Mouse (Mus musculus) lung, postnatal 25 days (tissue): ENCODE results near the gene Olfr767.
"Not testable (repeated sequence)": the region's sequence is repeated elsewhere in the genome, so short reads cannot be mapped to it uniquely, and the experiment has no call there.

Experiments used
- DNase-seq: peaks from one replicate; pipeline ENCODE4 v3.0.0; 2022; ENCODE audit warnings: low spot score

Gene Olfr767

GRCm38 (mm10) chr10:129082810-129083209 lies at the start of gene Olfr767:
Gene Olfr767 (minus strand): TSS chr10:129082910.
- DNase-seq, result not testable (repeated sequence)

DNA sequence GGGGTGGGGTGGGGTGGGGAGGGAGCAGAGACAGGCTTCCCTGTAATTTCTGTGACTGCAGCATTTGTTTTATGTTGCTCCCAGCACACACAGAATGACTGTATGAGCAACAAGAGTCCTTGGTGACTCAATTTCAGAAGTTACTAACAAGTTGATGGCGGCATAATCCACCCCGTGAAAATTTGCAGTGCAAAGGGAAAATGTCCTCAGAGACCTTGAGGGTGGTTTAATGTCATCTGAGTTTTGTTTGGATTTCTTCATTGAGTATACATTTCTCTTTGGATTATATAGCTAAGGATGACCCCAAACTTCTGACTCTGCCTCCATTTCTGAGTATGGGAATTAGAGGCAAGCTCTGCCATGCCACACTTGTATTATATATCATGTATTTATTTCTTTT lies 35.1 kb upstream of the Olfr767 start, which contains the start of gene Olfr769:
Olfr769 (minus strand) TSS at position 101 of the 400 bp plus-strand sequence.
- no peak for DNase-seq

DNA sequence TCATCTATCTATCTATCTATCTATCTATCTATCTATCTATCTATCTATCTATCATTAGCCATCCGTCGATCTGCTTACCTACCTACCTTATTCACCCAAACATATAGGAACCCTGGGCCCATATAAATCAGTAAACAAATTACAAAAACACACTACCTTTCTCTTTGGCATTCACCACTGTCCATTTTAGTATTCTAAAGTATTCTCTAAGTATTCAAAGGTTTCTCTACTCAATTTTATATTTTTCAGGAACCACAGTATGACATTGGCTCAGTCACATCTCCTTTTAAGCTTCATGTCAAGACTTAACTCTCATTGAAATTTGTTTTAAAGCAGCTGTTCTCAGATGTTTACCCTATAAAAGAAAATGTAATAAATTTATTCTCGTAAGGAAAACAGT lies 32.4 kb upstream of the Olfr767 start:
- no peak for DNase-seq

DNA sequence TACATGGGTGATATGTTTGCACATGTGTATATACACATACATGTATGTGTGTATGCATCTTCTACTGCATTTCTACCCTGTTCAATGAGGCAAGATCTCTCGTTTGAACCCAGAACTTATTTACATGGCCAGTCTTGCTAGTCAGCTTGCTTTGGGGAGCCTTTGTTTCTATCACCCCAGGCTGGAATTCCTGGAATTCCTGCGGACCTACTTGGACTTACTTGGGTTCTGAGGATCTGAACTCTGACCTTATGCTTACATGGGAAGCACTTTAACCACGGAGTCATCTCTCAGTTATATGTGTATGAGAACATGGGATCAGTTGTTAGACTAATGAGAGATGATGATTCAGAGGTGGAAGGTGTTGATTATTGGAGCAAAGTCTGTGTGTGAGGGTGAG lies 18.5 kb upstream of the Olfr767 start:
- no peak for DNase-seq

DNA sequence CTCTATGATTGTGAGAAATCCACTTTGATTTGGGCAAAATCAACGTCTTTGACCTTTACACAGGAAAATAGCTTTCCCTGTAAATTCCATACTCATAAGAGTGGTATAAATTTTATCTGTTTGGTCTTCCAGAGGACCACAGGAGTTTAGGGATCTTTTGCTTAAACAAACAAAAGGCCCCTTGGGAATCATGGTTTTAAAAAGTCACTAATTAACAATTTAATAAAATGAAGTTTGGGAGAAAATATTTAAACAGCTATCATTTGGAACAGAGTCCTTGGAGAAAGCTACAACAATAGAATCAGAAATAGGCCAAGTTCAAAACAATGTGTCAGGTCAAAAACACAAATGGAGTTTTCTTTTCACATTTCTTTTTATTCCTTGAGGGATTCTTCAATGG lies 16.6 kb upstream of the Olfr767 start, which contains the start of gene Olfr768:
Olfr768 (minus strand) TSS at position 101 of the 400 bp plus-strand sequence.
- no peak for DNase-seq

GRCm38 (mm10) chr10:129068877-129069276 lies 13.8 kb downstream of the Olfr767 start, which contains the start of gene Olfr766-ps1:
Gene Olfr766-ps1 (minus strand): TSS chr10:129068977.
- no peak for DNase-seq

DNA sequence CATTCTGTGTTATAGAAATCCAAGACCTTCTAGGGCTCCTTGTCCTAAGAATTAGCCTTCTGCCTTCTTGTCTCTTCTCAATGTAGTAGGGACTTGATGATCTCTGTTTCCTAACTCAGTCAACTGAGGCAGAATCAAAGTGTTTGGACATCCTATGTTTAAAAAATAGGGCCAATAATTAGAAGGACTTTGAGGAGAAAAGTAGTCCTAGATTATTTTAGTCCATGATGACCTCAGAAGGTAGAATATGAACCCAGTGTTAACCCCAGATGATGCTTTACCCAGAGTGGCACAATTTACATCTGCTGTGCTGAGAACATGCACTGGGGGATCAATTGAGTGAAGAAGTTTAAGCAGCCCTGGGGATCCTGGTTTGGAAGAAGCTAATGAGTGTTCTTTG lies 32.8 kb downstream of the Olfr767 start, which contains the start of gene Olfr765:
Olfr765 (minus strand) TSS at position 101 of the 400 bp plus-strand sequence.
- not testable (repeated sequence) for DNase-seq

GRCm38 (mm10) chr10:129039796-129040195 lies 42.9 kb downstream of the Olfr767 start, which contains the start of gene Olfr764-ps1:
Gene Olfr764-ps1 (minus strand): TSS chr10:129039896.
- no peak for DNase-seq

DNA sequence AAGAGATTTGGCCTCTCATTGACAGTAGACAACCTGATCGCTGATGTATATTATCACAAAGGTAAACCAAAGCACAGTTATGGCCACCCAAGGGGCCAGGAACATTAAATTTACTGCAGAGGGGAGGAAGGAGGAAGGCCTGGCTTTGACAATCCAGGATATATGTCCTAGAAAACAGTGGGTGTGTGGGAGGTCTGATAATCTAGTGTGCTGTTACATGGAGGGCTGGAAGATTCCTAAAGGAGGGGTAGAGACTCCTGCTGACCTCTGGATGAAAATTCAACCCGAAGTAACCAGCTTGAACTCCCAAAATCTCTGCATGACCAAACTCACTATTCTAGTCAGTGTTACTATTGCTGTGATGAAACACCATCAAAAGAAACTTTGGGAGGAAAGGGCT lies 54.4 kb downstream of the Olfr767 start:
- no peak for DNase-seq

DNA sequence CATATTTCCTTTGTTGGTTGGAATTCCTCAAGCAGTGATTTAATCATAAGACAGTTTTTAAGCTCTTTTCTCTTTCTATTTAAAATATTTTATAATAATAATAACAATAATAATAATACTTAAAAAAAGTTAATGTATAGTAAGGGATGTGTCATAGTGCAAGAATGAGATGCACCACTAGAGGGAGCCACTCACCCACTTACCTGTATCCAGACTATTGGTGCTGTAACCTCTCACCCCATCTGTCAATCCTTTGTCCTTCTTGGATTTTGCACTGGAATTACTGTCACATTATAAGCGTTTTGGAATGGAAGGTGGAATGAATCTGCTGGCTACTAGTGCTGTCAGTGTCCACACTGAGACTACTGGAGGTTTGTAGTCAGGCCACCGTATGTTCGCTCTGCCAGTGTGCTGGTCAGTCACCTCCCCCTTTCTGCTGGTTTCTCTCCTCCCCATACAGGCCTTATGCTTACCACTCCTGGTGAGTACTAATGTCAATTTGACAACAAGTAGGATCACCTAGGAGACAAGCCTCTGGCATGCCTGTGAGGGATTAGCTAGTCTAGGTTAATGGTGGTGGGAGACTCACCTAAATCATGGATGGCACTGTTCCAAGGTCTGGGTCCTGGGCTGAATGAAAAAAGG lies 56.6 kb downstream of the Olfr767 start:
- peak; percentile 2 for DNase-seq
